Mouse (Mus musculus): ENCODE measurements at regions not wholly inside any gene's neighbourhood (a gene's known extent, or its start where the extent isn't known, plus 50 kb on each side); places are given as distances from the start of the nearest gene placed in this dataset.

DNA sequence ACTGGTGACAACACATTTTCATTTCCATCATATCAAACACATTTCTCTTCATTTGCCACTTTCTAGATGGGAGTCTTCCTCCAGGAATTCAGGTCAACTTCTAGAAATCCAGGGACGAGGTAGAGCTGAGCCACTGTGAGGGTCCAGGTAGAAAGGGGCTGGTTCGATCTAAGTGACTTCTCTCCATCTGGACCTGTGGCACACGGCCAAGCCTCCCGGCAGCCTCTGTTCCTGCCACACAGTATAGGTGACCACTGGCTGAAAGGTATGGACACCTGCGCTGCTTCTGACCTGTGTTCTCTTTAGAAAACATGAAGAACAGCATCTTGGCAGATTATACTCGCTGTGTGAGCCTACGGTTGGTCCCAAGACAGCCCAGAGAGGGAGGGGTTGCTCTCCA is 179.7 kb upstream of the Zfp618 start:
- no peak overlapping the region for H3K4me3 ChIP-seq (ENCODE audit: low read depth, low read length)
- no peaks in the 10 kb centered on the region for H3K36me3 ChIP-seq (ENCODE audit: control insufficient read depth, insufficient read depth, low read length)
- H3K27ac ChIP-seq (ENCODE audit: insufficient read depth, low read depth, low read length): no peak overlapping the region
- H3K4me1 ChIP-seq (ENCODE audit: control insufficient read depth, insufficient read depth, insufficient read length, low read length): no peaks in the 10 kb centered on the region
- TF ChIP-seq CTCF (IDR thresholded peaks at IDR 0.05; ENCODE audit: extremely low read depth, insufficient read length, insufficient replicate concordance, low read depth, low read length): no peak
- TF ChIP-seq POLR2A (IDR thresholded peaks at IDR 0.05; ENCODE audit: low read depth, low read length): no peak
- no peaks in the 10 kb centered on the region; the same call in 1 of the 2 replicates for H3K27me3 ChIP-seq (ENCODE audit: control insufficient read depth, insufficient read depth, low read length)
- 82% methylated on average over 7 of the region's 7 CpGs for WGBS

DNA sequence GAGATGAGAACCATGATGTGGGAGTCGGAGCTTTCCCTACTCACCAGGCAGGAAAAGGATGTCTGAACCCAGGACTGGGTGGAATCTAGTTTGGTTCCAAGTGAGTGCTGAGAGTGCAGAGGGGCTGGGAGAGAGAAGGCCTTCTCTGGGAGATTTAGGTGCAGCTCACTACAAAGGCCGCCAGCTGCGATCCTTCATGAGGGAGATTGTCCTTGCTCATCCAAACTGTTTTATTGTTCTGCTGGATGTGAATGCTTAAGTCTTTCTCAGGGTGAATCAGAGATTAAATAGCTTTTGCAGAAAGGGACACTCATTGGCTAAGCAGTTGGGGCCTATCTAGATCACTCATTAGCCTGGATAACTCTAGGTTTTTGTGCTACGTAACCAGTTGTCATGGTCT is 175.7 kb upstream of the Zfp618 start:
- Histone ChIP-seq H3K36me3 (ENCODE audit: control insufficient read depth, insufficient read depth, low read length) (no peaks in the 10 kb centered on the region), H3K27ac (ENCODE audit: insufficient read depth, low read depth, low read length) (no peak overlapping the region), H3K4me1 (ENCODE audit: control insufficient read depth, insufficient read depth, insufficient read length, low read length) (no peaks in the 10 kb centered on the region), H3K27me3 (ENCODE audit: control insufficient read depth, insufficient read depth, low read length) (no peaks in the 10 kb centered on the region), H3K4me3 (ENCODE audit: low read depth, low read length) (no peak overlapping the region)
- TF ChIP-seq POLR2A (IDR thresholded peaks at IDR 0.05; ENCODE audit: low read depth, low read length) (no peak), CTCF (IDR thresholded peaks at IDR 0.05; ENCODE audit: extremely low read depth, insufficient read length, insufficient replicate concordance, low read depth, low read length) (no peak)
- 75% methylated on average over 4 of the region's 4 CpGs for WGBS

DNA sequence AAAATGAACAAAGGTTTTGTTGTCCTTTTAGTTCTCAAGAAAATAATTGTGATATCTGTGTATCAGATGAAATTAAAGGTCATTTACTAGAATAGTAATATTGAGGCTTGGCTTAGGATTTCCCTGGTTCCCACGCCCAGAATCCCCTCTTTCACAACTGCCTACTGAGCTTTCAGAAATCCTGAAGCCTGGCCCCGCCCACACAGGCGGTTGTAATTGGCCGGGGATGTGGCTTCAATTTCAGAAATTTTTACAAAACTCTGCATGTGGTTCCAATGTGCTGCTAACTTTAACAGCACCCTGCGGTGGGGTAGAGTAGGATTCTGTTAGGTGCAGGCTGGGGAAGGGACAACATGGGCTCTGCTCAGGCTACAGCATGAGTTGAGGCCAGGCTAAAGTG is 171.8 kb upstream of the Zfp618 start:
- Histone ChIP-seq H3K36me3 (ENCODE audit: control insufficient read depth, insufficient read depth, low read length) (no peaks in the 10 kb centered on the region), H3K27ac (ENCODE audit: insufficient read depth, low read depth, low read length) (no peak overlapping the region), H3K27me3 (ENCODE audit: control insufficient read depth, insufficient read depth, low read length) (no peaks in the 10 kb centered on the region), H3K4me3 (ENCODE audit: low read depth, low read length) (no peak overlapping the region), H3K4me1 (ENCODE audit: control insufficient read depth, insufficient read depth, insufficient read length, low read length) (no peaks in the 10 kb centered on the region)
- TF ChIP-seq POLR2A (IDR thresholded peaks at IDR 0.05; ENCODE audit: low read depth, low read length) (no peak), CTCF (IDR thresholded peaks at IDR 0.05; ENCODE audit: extremely low read depth, insufficient read length, insufficient replicate concordance, low read depth, low read length) (no peak)
- WGBS: 45% methylated on average over 5 of the region's 5 CpGs

DNA sequence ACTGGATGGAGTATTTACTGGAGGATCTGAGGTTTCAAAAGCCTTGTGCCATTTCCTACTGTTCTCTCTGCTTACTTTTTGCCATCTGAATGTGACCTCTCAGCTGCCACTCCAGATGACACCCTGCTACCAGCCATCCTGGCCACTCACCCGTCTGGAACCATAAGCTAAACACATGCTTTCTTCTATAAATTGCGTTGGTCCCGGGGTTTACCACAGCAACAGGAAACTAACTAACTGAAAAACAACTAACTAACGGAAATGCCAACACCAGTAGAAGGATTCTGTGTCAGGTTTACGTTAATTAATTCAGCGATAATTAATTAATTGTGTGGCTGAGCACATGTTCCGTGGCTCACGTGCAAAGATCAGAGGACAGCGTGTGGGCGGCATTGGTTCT is 169.8 kb upstream of the Zfp618 start:
- no peaks in the 10 kb centered on the region for H3K36me3 ChIP-seq (ENCODE audit: control insufficient read depth, insufficient read depth, low read length)
- no peak overlapping the region for H3K4me3 ChIP-seq (ENCODE audit: low read depth, low read length)
- H3K27me3 ChIP-seq (ENCODE audit: control insufficient read depth, insufficient read depth, low read length): no peaks in the 10 kb centered on the region
- no peak for TF ChIP-seq POLR2A (IDR thresholded peaks at IDR 0.05; ENCODE audit: low read depth, low read length)
- no peak for TF ChIP-seq CTCF (IDR thresholded peaks at IDR 0.05; ENCODE audit: extremely low read depth, insufficient read length, insufficient replicate concordance, low read depth, low read length)
- H3K27ac ChIP-seq (ENCODE audit: insufficient read depth, low read depth, low read length): no peak overlapping the region
- no peaks in the 10 kb centered on the region for H3K4me1 ChIP-seq (ENCODE audit: control insufficient read depth, insufficient read depth, insufficient read length, low read length)
- WGBS: 67% methylated on average over 10 of the region's 10 CpGs

DNA sequence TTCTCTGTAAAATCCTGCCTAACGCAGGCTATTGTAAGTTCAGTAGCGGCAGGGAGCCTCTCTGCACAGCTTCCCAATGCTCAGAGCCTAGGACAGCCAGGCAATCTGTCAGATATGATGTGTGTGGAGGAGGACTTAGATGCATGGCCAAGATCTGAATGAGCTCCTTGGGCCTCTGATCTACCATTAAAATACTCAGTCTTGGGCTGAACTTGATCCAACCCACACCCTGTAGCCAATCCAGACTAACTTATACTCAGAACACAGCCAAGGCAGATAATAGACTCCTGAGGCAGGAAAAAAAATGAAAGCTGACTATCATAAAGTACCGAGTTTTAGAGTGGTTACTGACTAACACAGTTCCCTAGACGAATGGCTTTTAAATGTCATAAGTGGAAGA is 165.4 kb upstream of the Zfp618 start:
- no peak for TF ChIP-seq POLR2A (IDR thresholded peaks at IDR 0.05; ENCODE audit: low read depth, low read length)
- no peak for TF ChIP-seq CTCF (IDR thresholded peaks at IDR 0.05; ENCODE audit: extremely low read depth, insufficient read length, insufficient replicate concordance, low read depth, low read length)
- no peak overlapping the region for H3K27ac ChIP-seq (ENCODE audit: insufficient read depth, low read depth, low read length)
- no peaks in the 10 kb centered on the region for H3K4me1 ChIP-seq (ENCODE audit: control insufficient read depth, insufficient read depth, insufficient read length, low read length)
- H3K36me3 ChIP-seq (ENCODE audit: control insufficient read depth, insufficient read depth, low read length): no peaks in the 10 kb centered on the region
- H3K4me3 ChIP-seq (ENCODE audit: low read depth, low read length): no peak overlapping the region
- H3K27me3 ChIP-seq (ENCODE audit: control insufficient read depth, insufficient read depth, low read length): no peaks in the 10 kb centered on the region
- 66% methylated on average over 4 of the region's 4 CpGs for WGBS

DNA sequence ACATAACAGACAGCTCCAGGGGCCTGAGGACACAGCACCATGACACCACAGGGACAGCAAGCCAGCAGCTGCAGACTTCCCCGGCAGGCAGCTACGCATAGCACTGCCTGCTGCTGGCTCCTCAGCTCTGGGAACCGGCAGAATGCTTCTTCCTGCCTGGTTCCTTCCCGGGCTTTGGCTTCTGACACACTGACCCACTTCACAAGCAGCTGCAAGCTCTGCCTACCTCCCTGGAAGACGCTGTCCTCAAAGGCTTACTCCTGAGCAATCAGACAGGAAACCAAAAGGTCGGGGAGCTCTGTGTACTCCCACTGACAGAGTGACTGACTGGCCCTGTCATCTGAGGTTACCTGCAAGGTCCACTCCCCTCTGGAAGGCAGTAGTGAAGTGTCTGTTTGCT is 159.5 kb upstream of the Zfp618 start:
- Histone ChIP-seq H3K27me3 (ENCODE audit: control insufficient read depth, insufficient read depth, low read length) (no peaks in the 10 kb centered on the region), H3K27ac (ENCODE audit: insufficient read depth, low read depth, low read length) (no peak overlapping the region), H3K4me1 (ENCODE audit: control insufficient read depth, insufficient read depth, insufficient read length, low read length) (no peaks in the 10 kb centered on the region), H3K4me3 (ENCODE audit: low read depth, low read length) (no peak overlapping the region), H3K36me3 (ENCODE audit: control insufficient read depth, insufficient read depth, low read length) (no peaks in the 10 kb centered on the region)
- TF ChIP-seq POLR2A (IDR thresholded peaks at IDR 0.05; ENCODE audit: low read depth, low read length) (no peak), CTCF (IDR thresholded peaks at IDR 0.05; ENCODE audit: extremely low read depth, insufficient read length, insufficient replicate concordance, low read depth, low read length) (no peak)
- WGBS: 11% methylated on average over 6 of the region's 6 CpGs

DNA sequence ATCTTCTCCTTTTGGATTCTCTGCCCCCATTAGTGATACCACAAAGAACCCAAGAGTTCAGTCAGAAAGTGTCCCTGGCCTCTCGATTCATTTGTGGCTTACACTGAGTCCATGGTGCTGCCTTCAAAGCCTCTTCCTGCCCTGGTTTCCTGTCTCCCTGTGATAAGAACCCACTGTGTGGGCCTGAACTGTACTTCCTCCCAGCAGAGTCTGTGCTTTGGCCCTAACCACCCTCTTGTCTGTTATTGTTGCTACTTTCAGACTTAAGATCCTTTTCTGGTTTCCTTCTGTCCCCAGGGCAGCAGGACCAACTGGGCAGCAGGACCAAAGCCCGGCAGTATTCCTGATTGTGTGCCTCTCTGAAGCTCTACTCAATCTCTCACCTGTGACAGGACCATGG is 158.6 kb upstream of the Zfp618 start:
- Histone ChIP-seq H3K36me3 (ENCODE audit: control insufficient read depth, insufficient read depth, low read length) (no peaks in the 10 kb centered on the region), H3K4me3 (ENCODE audit: low read depth, low read length) (no peak overlapping the region), H3K27ac (ENCODE audit: insufficient read depth, low read depth, low read length) (no peak overlapping the region), H3K27me3 (ENCODE audit: control insufficient read depth, insufficient read depth, low read length) (no peaks in the 10 kb centered on the region), H3K4me1 (ENCODE audit: control insufficient read depth, insufficient read depth, insufficient read length, low read length) (no peaks in the 10 kb centered on the region)
- 64% methylated on average over 2 of the region's 2 CpGs for WGBS
- TF ChIP-seq CTCF (IDR thresholded peaks at IDR 0.05; ENCODE audit: extremely low read depth, insufficient read length, insufficient replicate concordance, low read depth, low read length): no peak
- no peak for TF ChIP-seq POLR2A (IDR thresholded peaks at IDR 0.05; ENCODE audit: low read depth, low read length)

Measured in small intestine, adult 2 months (tissue).